Mouse (Mus musculus) limb, embryonic 14.5 days (tissue): ENCODE measurements around the gene Rnf150. TPM values are rescaled to one million over a fixed set of nuclear protein-coding genes. Genes with fewer than 3 reads are reported as not detected.

Source experiments
- ATAC-seq: fragments of 200-750 bp; cut with Nextera tagmentation; 2 replicates; pipeline ENCODE4 v1.8.0; 2017; ENCODE audit warnings: low read depth, moderate number of reproducible peaks, moderate TSS enrichment; ENCODE audit not compliant: low FRiP score
- DNase-seq: peaks from one replicate; pipeline ENCODE4 v3.0.0-alpha.2; 2015; ENCODE audit warnings: low spot score
- H3K27ac ChIP-seq: fragments of 300-500 bp; sonication (generic); replicated peaks from 2 replicates; pipeline ENCODE4 v1.5.1; 2014; ENCODE audit warnings: low read depth, mild to moderate bottlenecking, low read length, moderate library complexity, mixed read lengths
- H3K27me3 ChIP-seq: fragments of 300-500 bp; sonication (generic); 2 replicates; pipeline ENCODE4 v1.6.1; 2014; ENCODE audit warnings: low read length, mixed read lengths; ENCODE audit not compliant: control insufficient read depth, insufficient read depth
- H3K36me3 ChIP-seq: fragments of 300-500 bp; sonication (generic); 2 replicates; pipeline ENCODE4 v1.6.1; 2014; ENCODE audit warnings: mild to moderate bottlenecking, low read length, moderate library complexity, mixed read lengths; ENCODE audit not compliant: control insufficient read depth, insufficient read depth
- H3K4me1 ChIP-seq: fragments of 300-500 bp; sonication (generic); 2 replicates; pipeline ENCODE4 v1.6.1; 2014; ENCODE audit warnings: antibody characterized with exemption, low read length, mixed read lengths; ENCODE audit not compliant: control insufficient read depth, insufficient read depth
- H3K4me2 ChIP-seq: fragments of 300-500 bp; sonication (generic); replicated peaks from 2 replicates; pipeline ENCODE4 v1.6.1; 2014; ENCODE audit warnings: low read depth, mild to moderate bottlenecking, low read length, moderate library complexity; ENCODE audit not compliant: severe bottlenecking
- H3K4me3 ChIP-seq: fragments of 300-500 bp; sonication (generic); replicated peaks from 2 replicates; pipeline ENCODE4 v1.5.1; 2014; ENCODE audit warnings: low read length
- H3K9ac ChIP-seq: fragments of 300-500 bp; sonication (generic); 2 replicates; pipeline ENCODE4 v1.6.1; 2014; ENCODE audit warnings: mild to moderate bottlenecking, low read depth, low read length, moderate library complexity; ENCODE audit not compliant: severe bottlenecking
- H3K9me3 ChIP-seq: fragments of 300-500 bp; sonication (generic); 2 replicates; pipeline ENCODE4 v1.6.1; 2016; ENCODE audit warnings: low read length; ENCODE audit not compliant: control insufficient read depth
- POLR2A ChIP-seq: fragments of 200-500 bp; IDR thresholded peaks from 2 replicates; pipeline ENCODE4 v1.8.0; 2012; ENCODE audit warnings: inconsistent platforms, mild to moderate bottlenecking, moderate library complexity, borderline replicate concordance; ENCODE audit not compliant: insufficient read depth, insufficient read length; ENCODE audit errors: extremely low read depth
- WGBS: fragments of 180-500 bp; shearing (Covaris S2); extraction: QIAGEN DNeasy Blood & Tissue Kit; methylation state at CpG from one replicate; pipeline ENCODE4 v1.1.7; 2014; 5-methylcytosine and 5-hydroxymethylcytosine counted together
- polyA plus RNA-seq, 2 experiments: library from polyadenylated mRNA; depleted of rRNA in 1 of 2; stranded (reverse) in 1 of 2; unstranded in 1 of 2; fragments of >200 nt; fragmentation: Nextera tagmentation in 1 of 2; extraction: Ambion mirVana in 1 of 2; gene quantifications; 2 replicates each; pipeline versions ENCODE4 v1.2.1 to v1.2.3; 2012 to 2014

Gene Rnf150
- polyA plus RNA-seq, 2 experiments, result 1.5 to 5.5 TPM

DNA sequence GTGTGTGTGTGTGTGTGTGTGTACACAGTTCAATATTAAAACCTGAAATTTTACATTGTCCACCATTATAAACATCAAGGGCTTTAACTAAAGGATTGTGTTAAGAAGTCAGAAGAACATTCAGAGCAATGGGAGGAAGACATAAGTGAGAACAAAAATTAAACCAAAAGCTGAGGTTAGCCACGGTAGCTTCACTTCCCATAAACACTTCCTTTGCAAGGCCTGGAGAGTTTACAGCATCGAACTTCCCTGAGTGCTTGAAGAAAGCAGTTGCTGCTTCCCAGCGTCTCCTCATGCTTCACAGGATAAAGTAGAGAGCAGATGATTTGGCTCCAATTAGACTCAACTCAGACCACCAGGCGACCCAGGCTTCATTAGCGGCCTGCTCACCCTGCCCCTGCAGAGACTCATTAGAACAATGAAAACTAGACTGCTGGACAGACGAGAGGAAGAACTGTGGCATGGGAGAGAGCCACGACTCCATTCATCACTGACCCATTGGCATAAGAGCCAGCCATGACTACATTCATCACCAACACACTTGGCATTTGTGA lies 239.9 kb downstream of the Rnf150 start:
- Histone ChIP-seq H3K36me3 (no peaks in the 10 kb centered on the region), H3K9ac (no peak overlapping the region), H3K9me3 (no peaks in the 10 kb centered on the region), H3K27me3 (no peaks in the 10 kb centered on the region), H3K4me1 (no peaks in the 10 kb centered on the region), H3K4me3 (no peak overlapping the region), H3K27ac (no peak overlapping the region), H3K4me2 (no peak overlapping the region)
- WGBS, result 39% methylated on average over 7 of the region's 7 CpGs
- DNase-seq (no peak), ATAC-seq (no peak)
- TF ChIP-seq POLR2A, result no peak

DNA sequence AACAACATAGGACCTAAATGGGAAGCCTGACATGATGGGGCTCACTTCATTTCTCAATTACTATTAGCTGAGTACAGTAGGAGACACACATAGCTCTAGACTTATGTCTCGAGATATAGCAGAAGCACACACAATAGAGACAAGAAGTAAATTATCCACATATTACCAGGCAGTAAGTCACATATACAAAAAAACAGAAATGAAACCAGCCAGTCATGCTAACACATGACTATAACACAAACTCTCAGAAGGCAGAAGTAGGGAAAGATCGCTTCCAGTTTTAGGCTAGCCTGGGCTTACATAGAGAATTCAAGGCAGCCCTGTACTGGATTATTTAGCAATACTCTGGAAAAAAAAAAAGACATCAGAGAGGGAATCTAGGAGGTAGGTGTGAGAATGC lies 240.8 kb downstream of the Rnf150 start:
- Histone ChIP-seq H3K9ac (no peak overlapping the region), H3K4me2 (no peak overlapping the region), H3K36me3 (no peaks in the 10 kb centered on the region), H3K27me3 (no peaks in the 10 kb centered on the region), H3K4me3 (no peak overlapping the region), H3K9me3 (no peaks in the 10 kb centered on the region), H3K4me1 (no peaks in the 10 kb centered on the region), H3K27ac (no peak overlapping the region)
- ATAC-seq (no peak), DNase-seq (no peak)
- TF ChIP-seq POLR2A, result no peak
- 90% methylated on average over 2 of the region's 2 CpGs for WGBS

DNA sequence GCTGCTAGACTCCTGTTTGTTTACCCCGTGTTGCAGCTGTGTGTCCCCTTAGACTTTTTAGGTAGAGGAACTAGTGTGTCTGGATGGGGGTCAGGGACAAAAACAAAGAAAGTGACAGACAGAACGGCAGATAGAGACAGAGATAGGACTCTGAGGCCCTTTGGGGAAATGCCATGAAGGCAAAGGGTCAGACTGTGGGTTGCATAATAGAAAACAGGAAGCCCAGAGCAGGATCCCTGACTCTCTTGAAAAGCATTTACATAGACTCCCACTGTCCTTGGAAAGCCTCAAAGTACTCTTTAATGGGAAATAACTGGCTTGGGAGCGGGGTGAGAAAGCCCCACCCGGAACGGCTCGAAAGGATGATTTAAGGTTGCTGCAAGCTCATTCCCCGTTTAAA lies 246.6 kb downstream of the Rnf150 start:
- Histone ChIP-seq H3K4me3 (no peak overlapping the region), H3K4me1 (no peaks in the 10 kb centered on the region), H3K9me3 (no peaks in the 10 kb centered on the region), H3K36me3 (no peaks in the 10 kb centered on the region), H3K9ac (no peak overlapping the region), H3K4me2 (no peak overlapping the region), H3K27ac (no peak overlapping the region), H3K27me3 (no peaks in the 10 kb centered on the region)
- WGBS, result 65% methylated on average over 7 of the region's 7 CpGs
- ATAC-seq (no peak), DNase-seq (no peak)
- no peak for TF ChIP-seq POLR2A

DNA sequence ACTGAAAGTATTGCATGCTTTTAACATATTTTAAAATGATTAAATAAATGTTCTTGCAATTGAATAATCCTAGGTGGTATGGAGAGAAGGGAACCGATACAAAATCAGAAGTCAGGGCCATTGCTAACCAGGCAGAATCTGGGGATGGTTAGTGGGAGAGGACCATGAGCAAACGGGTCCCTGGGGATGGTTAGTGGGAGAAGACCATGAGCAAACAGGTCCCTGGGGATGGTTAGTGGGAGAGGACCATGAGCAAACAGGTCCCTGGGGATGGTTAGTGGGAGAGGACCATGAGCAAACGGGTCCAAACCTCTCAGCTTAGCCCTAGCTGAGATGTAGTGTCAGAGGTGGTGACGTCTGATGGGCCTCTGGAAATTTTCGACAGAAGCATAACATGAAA lies 247.0 kb downstream of the Rnf150 start:
- DNase-seq (no peak), ATAC-seq (no peak)
- no peak overlapping the region for H3K9ac ChIP-seq
- no peaks in the 10 kb centered on the region for H3K4me1 ChIP-seq
- no peaks in the 10 kb centered on the region for H3K27me3 ChIP-seq
- no peak overlapping the region for H3K27ac ChIP-seq
- no peak overlapping the region for H3K4me3 ChIP-seq
- WGBS, result 85% methylated on average over 5 of the region's 5 CpGs
- H3K36me3 ChIP-seq, result no peaks in the 10 kb centered on the region
- no peak for TF ChIP-seq POLR2A
- H3K4me2 ChIP-seq, result no peak overlapping the region
- no peaks in the 10 kb centered on the region for H3K9me3 ChIP-seq

DNA sequence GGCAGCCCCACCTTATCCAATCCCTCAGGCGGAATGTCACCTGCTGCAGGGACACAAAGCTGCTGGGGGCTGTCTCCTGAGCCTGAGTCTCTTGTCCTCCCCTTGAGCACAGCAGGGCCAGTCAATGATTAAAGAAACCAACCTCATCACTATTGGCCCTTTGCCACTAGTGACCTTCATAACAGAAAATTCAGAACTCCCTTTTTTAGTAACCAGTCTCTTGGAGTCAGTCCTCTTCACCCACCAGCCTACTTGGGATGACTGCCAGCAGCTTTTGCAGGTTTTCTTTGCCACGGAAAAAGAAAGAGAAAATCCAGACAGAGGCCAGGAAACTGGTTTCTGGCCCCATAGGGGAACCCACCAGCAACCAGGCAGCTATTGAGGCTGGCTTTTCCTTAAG lies 271.9 kb downstream of the Rnf150 start:
- Histone ChIP-seq H3K36me3 (no peaks in the 10 kb centered on the region), H3K4me2 (no peak overlapping the region), H3K9me3 (no peaks in the 10 kb centered on the region), H3K4me3 (no peak overlapping the region), H3K4me1 (no peaks in the 10 kb centered on the region), H3K27ac (no peak overlapping the region), H3K9ac (no peak overlapping the region), H3K27me3 (no peaks in the 10 kb centered on the region)
- TF ChIP-seq POLR2A, result no peak
- DNase-seq (peak; percentile 6), ATAC-seq (no peak)
- 44% methylated on average over 2 of the region's 2 CpGs for WGBS

DNA sequence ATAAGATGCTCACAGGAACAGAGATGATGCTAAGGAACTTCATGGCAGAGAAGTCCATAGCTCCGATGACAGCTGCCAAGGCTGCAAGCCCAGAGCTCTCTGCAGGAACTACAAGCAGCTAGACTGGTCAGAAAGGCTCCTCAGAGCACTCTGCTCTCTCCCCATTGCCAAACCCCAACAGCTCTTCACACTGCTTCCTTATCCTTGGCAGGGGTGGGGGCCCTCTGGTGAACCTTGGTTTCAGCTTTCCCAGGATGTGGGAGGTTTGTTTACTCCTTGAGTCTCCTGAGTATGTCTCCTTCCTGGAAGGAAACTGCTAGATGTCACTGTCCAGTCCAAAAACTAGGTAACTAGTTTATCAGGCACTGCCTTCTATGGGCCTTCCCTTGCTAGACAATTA lies 276.9 kb downstream of the Rnf150 start:
- WGBS, result 83% methylated on average over 1 of the region's 1 CpGs
- DNase-seq, result no peak
- no peak for ATAC-seq
- H3K9me3 ChIP-seq, result no peaks in the 10 kb centered on the region
- no peak overlapping the region for H3K4me3 ChIP-seq
- no peak overlapping the region for H3K9ac ChIP-seq
- no peak for TF ChIP-seq POLR2A
- H3K27ac ChIP-seq, result no peak overlapping the region
- no peaks in the 10 kb centered on the region for H3K36me3 ChIP-seq
- no peak overlapping the region for H3K4me2 ChIP-seq
- no peaks in the 10 kb centered on the region for H3K4me1 ChIP-seq
- H3K27me3 ChIP-seq, result no peaks in the 10 kb centered on the region
